Mouse (Mus musculus): Measurements from ENCODE around the gene Hbb-bt. TPM values are rescaled to one million over a fixed set of nuclear protein-coding genes. Genes with fewer than 3 reads are reported as not detected.
"Not testable (repeated sequence)": the region's sequence is repeated elsewhere in the genome, so short reads cannot be mapped to it uniquely, and the experiment has no call there.

Hbb-bt gene
- total and polyA plus RNA-seq, 3 experiments: 3.3 to 396 (median 40.4) TPM

- ATAC-seq (ENCODE audit: extremely low read depth, insufficient number of reproducible peaks, low FRiP score, poor library complexity, severe bottlenecking) (no peak), DNase-seq (ENCODE audit: low spot score) (no peak)
- no peaks in the 10 kb centered on the region for H3K36me3 ChIP-seq (replicated peaks)
- H3K9me3 ChIP-seq (replicated peaks): no peaks in the 10 kb centered on the region
- TF ChIP-seq TAL1 (conservative IDR thresholded peaks at IDR 0.05; ENCODE audit: low read depth, low read length): no peak
- TF ChIP-seq GATA2 (IDR thresholded peaks at IDR 0.05; ENCODE audit: borderline replicate concordance, low read depth, low read length): no peak
- TF ChIP-seq POLR2AphosphoS5 (IDR thresholded peaks at IDR 0.05; ENCODE audit: insufficient replicate concordance, low read depth, low read length): no peak
- TF ChIP-seq CTCF (IDR thresholded peaks at IDR 0.05; ENCODE audit: low read depth, low read length): no peak
- no peak for TF ChIP-seq GATA1 (IDR thresholded peaks at IDR 0.05; ENCODE audit: borderline replicate concordance, low read length)
- no peak within 1 kb of the TSS for H3K4me3 ChIP-seq (ENCODE audit: low read depth, low read length)
- no peaks in the 10 kb centered on the region for H3K4me1 ChIP-seq (ENCODE audit: insufficient read depth, low read depth, low read length)
- peaks cover 5% of the 10 kb centered on the region for H3K27me3 ChIP-seq (ENCODE audit: insufficient read depth, low read length)
These were observed 34.2 kb downstream of the Hbb-bt start, which contains the start of gene Olfr68 for GRCm38 (mm10) chr7:103779598-103779997. TSS of gene Olfr68 (minus strand) at chr7:103779698.

- DNase-seq (ENCODE audit: low spot score); H3K27me3 ChIP-seq (ENCODE audit: insufficient read depth, low read length); H3K9me3 ChIP-seq (replicated peaks); H3K36me3 ChIP-seq (replicated peaks); ATAC-seq (ENCODE audit: extremely low read depth, insufficient number of reproducible peaks, low FRiP score, poor library complexity, severe bottlenecking); H3K4me3 ChIP-seq (ENCODE audit: low read depth, low read length); H3K4me1 ChIP-seq (ENCODE audit: insufficient read depth, low read depth, low read length): not testable (repeated sequence)
These were observed 36.1 kb downstream of the Hbb-bt start for GRCm38 (mm10) chr7:103777652-103778051.

GRCm38 (mm10) chr7:103771494-103771893, 42.3 kb downstream of the Hbb-bt start, which contains the start of gene Olfr69:
TSS of gene Olfr69 (minus strand) at chr7:103771594.
- TF ChIP-seq GATA2 (IDR thresholded peaks at IDR 0.05; ENCODE audit: borderline replicate concordance, low read depth, low read length) (no peak), POLR2AphosphoS5 (IDR thresholded peaks at IDR 0.05; ENCODE audit: insufficient replicate concordance, low read depth, low read length) (no peak), TAL1 (conservative IDR thresholded peaks at IDR 0.05; ENCODE audit: low read depth, low read length) (no peak), CTCF (IDR thresholded peaks at IDR 0.05; ENCODE audit: low read depth, low read length) (no peak), GATA1 (IDR thresholded peaks at IDR 0.05; ENCODE audit: borderline replicate concordance, low read length) (no peak)
- Histone ChIP-seq H3K4me3 (ENCODE audit: low read depth, low read length) (no peak within 1 kb of the TSS), H3K27me3 (ENCODE audit: insufficient read depth, low read length) (peaks cover 2% of the 10 kb centered on the region; the same call in 1 of the 2 replicates), H3K9me3 (replicated peaks) (no peaks in the 10 kb centered on the region), H3K4me1 (ENCODE audit: insufficient read depth, low read depth, low read length) (no peaks in the 10 kb centered on the region), H3K36me3 (replicated peaks) (no peaks in the 10 kb centered on the region)
- DNase-seq (ENCODE audit: low spot score) (no peak), ATAC-seq (ENCODE audit: extremely low read depth, insufficient number of reproducible peaks, low FRiP score, poor library complexity, severe bottlenecking) (no peak)

GRCm38 (mm10) chr7:103767687-103768086, 46.1 kb downstream of the Hbb-bt start:
- H3K4me3 ChIP-seq (ENCODE audit: low read depth, low read length); DNase-seq (ENCODE audit: low spot score); H3K36me3 ChIP-seq (replicated peaks); H3K27me3 ChIP-seq (ENCODE audit: insufficient read depth, low read length); H3K9me3 ChIP-seq (replicated peaks); ATAC-seq (ENCODE audit: extremely low read depth, insufficient number of reproducible peaks, low FRiP score, poor library complexity, severe bottlenecking); H3K4me1 ChIP-seq (ENCODE audit: insufficient read depth, low read depth, low read length): not testable (repeated sequence)

Other genes with a start within 250 kb of the Hbb-bt start
Only the 20 nearest of the 33 such genes appear.
- gene Olfr623, start 150.3 kb downstream of the Hbb-bt start, total RNA-seq (2014; fragmentation: Nextera tagmentation): not detected in 2 replicates
- gene Olfr623, start 150.3 kb downstream of the Hbb-bt start, total RNA-seq (2017): 0.05 TPM in 1 of 2 replicates, not detected in the other
- gene Olfr623, start 150.3 kb downstream of the Hbb-bt start, polyA plus RNA-seq (2012): not detected in 2 replicates
- gene Olfr624, start 142.8 kb downstream of the Hbb-bt start, total RNA-seq (2014; fragmentation: Nextera tagmentation): not detected in 2 replicates
- 0.12 and 0.22 TPM in 2 replicates for gene Olfr624, start 142.8 kb downstream of the Hbb-bt start, total RNA-seq (2017)
- not detected in 2 replicates for gene Olfr624, start 142.8 kb downstream of the Hbb-bt start, polyA plus RNA-seq (2012)
- not detected in 2 replicates for gene Olfr625-ps1, start 131.3 kb downstream of the Hbb-bt start, total RNA-seq (2014; fragmentation: Nextera tagmentation)
- not detected in 2 replicates for gene Olfr625-ps1, start 131.3 kb downstream of the Hbb-bt start, total RNA-seq (2017)
- not detected in 2 replicates for gene Olfr625-ps1, start 131.3 kb downstream of the Hbb-bt start, polyA plus RNA-seq (2012)
- not detected in 2 replicates for gene Olfr243, start 99.3 kb downstream of the Hbb-bt start, total RNA-seq (2014; fragmentation: Nextera tagmentation)
- gene Olfr243, start 99.3 kb downstream of the Hbb-bt start, total RNA-seq (2017): not detected in 2 replicates
- gene Olfr243, start 99.3 kb downstream of the Hbb-bt start, polyA plus RNA-seq (2012): not detected in 2 replicates
- not detected in 2 replicates for gene Olfr628, start 83.6 kb downstream of the Hbb-bt start, total RNA-seq (2014; fragmentation: Nextera tagmentation)
- gene Olfr628, start 83.6 kb downstream of the Hbb-bt start, total RNA-seq (2017): 0.33 TPM in 1 of 2 replicates, not detected in the other
- not detected in 2 replicates for gene Olfr628, start 83.6 kb downstream of the Hbb-bt start, polyA plus RNA-seq (2012)
- gene Olfr629, start 69.1 kb downstream of the Hbb-bt start, total RNA-seq (2014; fragmentation: Nextera tagmentation): not detected in 2 replicates
- 0.16 TPM in 1 of 2 replicates, not detected in the other for gene Olfr629, start 69.1 kb downstream of the Hbb-bt start, total RNA-seq (2017)
- not detected in 2 replicates for gene Olfr629, start 69.1 kb downstream of the Hbb-bt start, polyA plus RNA-seq (2012)
- not detected in 2 replicates for gene Olfr630, start 56.7 kb downstream of the Hbb-bt start, total RNA-seq (2014; fragmentation: Nextera tagmentation)
- gene Olfr630, start 56.7 kb downstream of the Hbb-bt start, total RNA-seq (2017): 0.11 TPM in 1 of 2 replicates, not detected in the other
- not detected in 2 replicates for gene Olfr630, start 56.7 kb downstream of the Hbb-bt start, polyA plus RNA-seq (2012)
- not detected in 2 replicates for gene Olfr69, start 42.4 kb downstream of the Hbb-bt start, total RNA-seq (2014; fragmentation: Nextera tagmentation)
- not detected in 2 replicates for gene Olfr69, start 42.4 kb downstream of the Hbb-bt start, total RNA-seq (2017)
- not detected in 2 replicates for gene Olfr69, start 42.4 kb downstream of the Hbb-bt start, polyA plus RNA-seq (2012)
- not detected in 2 replicates for gene Olfr68, start 34.3 kb downstream of the Hbb-bt start, total RNA-seq (2014; fragmentation: Nextera tagmentation)
- 0.06 and 0.22 TPM in 2 replicates for gene Olfr68, start 34.3 kb downstream of the Hbb-bt start, total RNA-seq (2017)
- gene Olfr68, start 34.3 kb downstream of the Hbb-bt start, polyA plus RNA-seq (2012): not detected in 2 replicates
- not detected in 2 replicates for gene Olfr67, start 22.2 kb downstream of the Hbb-bt start, total RNA-seq (2014; fragmentation: Nextera tagmentation)
- gene Olfr67, start 22.2 kb downstream of the Hbb-bt start, total RNA-seq (2017): not detected in 2 replicates
- 0.01 TPM in 1 of 2 replicates, not detected in the other for gene Olfr67, start 22.2 kb downstream of the Hbb-bt start, polyA plus RNA-seq (2012)
- 153 and 3,173 TPM in 2 replicates for gene Hbb-bs, start 14.1 kb upstream of the Hbb-bt start, total RNA-seq (2014; fragmentation: Nextera tagmentation)
- 10.4 and 23.5 TPM in 2 replicates for gene Hbb-bs, start 14.1 kb upstream of the Hbb-bt start, total RNA-seq (2017)
- gene Hbb-bs, start 14.1 kb upstream of the Hbb-bt start, polyA plus RNA-seq (2012): 137 and 158 TPM in 2 replicates
- not detected in 2 replicates for gene Hbb-bh2, start 26.5 kb upstream of the Hbb-bt start, total RNA-seq (2014; fragmentation: Nextera tagmentation)
- gene Hbb-bh2, start 26.5 kb upstream of the Hbb-bt start, total RNA-seq (2017): not detected in 2 replicates
- gene Hbb-bh2, start 26.5 kb upstream of the Hbb-bt start, polyA plus RNA-seq (2012): not detected in 2 replicates
- 1.6 TPM in 1 of 2 replicates, not detected in the other for gene Hbb-bh1, start 29.2 kb upstream of the Hbb-bt start, total RNA-seq (2014; fragmentation: Nextera tagmentation)
- 0.41 TPM in 1 of 2 replicates, not detected in the other for gene Hbb-bh1, start 29.2 kb upstream of the Hbb-bt start, total RNA-seq (2017)
- gene Hbb-bh1, start 29.2 kb upstream of the Hbb-bt start, polyA plus RNA-seq (2012): not detected in 2 replicates
- gene Hbb-y, start 39.2 kb upstream of the Hbb-bt start, total RNA-seq (2014; fragmentation: Nextera tagmentation): not detected in 2 replicates
- not detected in 2 replicates for gene Hbb-y, start 39.2 kb upstream of the Hbb-bt start, total RNA-seq (2017)
- gene Hbb-y, start 39.2 kb upstream of the Hbb-bt start, polyA plus RNA-seq (2012): not detected in 2 replicates
- gene Olfr66, start 72.3 kb upstream of the Hbb-bt start, total RNA-seq (2014; fragmentation: Nextera tagmentation): not detected in 2 replicates
- 0.12 TPM in 1 of 2 replicates, not detected in the other for gene Olfr66, start 72.3 kb upstream of the Hbb-bt start, total RNA-seq (2017)
- gene Olfr66, start 72.3 kb upstream of the Hbb-bt start, polyA plus RNA-seq (2012): not detected in 2 replicates
- gene Olfr64, start 80.5 kb upstream of the Hbb-bt start, total RNA-seq (2014; fragmentation: Nextera tagmentation): not detected in 2 replicates
- gene Olfr64, start 80.5 kb upstream of the Hbb-bt start, total RNA-seq (2017): 0.05 TPM in 1 of 2 replicates, not detected in the other
- not detected in 2 replicates for gene Olfr64, start 80.5 kb upstream of the Hbb-bt start, polyA plus RNA-seq (2012)
- gene Olfr65, start 89.5 kb upstream of the Hbb-bt start, total RNA-seq (2014; fragmentation: Nextera tagmentation): not detected in 2 replicates
- not detected in 2 replicates for gene Olfr65, start 89.5 kb upstream of the Hbb-bt start, total RNA-seq (2017)
- not detected in 2 replicates for gene Olfr65, start 89.5 kb upstream of the Hbb-bt start, polyA plus RNA-seq (2012)
- not detected in 2 replicates for gene Olfr631, start 114.8 kb upstream of the Hbb-bt start, total RNA-seq (2014; fragmentation: Nextera tagmentation)
- 0.33 TPM in 1 of 2 replicates, not detected in the other for gene Olfr631, start 114.8 kb upstream of the Hbb-bt start, total RNA-seq (2017)
- gene Olfr631, start 114.8 kb upstream of the Hbb-bt start, polyA plus RNA-seq (2012): not detected in 2 replicates
- not detected in 2 replicates for gene Olfr632, start 120.4 kb upstream of the Hbb-bt start, total RNA-seq (2014; fragmentation: Nextera tagmentation)
- gene Olfr632, start 120.4 kb upstream of the Hbb-bt start, total RNA-seq (2017): 0.16 TPM in 1 of 2 replicates, not detected in the other
- not detected in 2 replicates for gene Olfr632, start 120.4 kb upstream of the Hbb-bt start, polyA plus RNA-seq (2012)
- not detected in 2 replicates for gene Olfr633, start 130.4 kb upstream of the Hbb-bt start, total RNA-seq (2014; fragmentation: Nextera tagmentation)
- 0.11 and 0.35 TPM in 2 replicates for gene Olfr633, start 130.4 kb upstream of the Hbb-bt start, total RNA-seq (2017)
- not detected in 2 replicates for gene Olfr633, start 130.4 kb upstream of the Hbb-bt start, polyA plus RNA-seq (2012)

Data from G1E (cell line).